Mouse (Mus musculus): ENCODE data around the gene Lrrc57. TPM values are rescaled to one million over a fixed set of nuclear protein-coding genes. Genes with fewer than 3 reads are reported as not detected.

Gene Lrrc57
- polyA plus RNA-seq, 1 experiment = 44.1 TPM

- Histone ChIP-seq H3K4me3 (ENCODE audit: insufficient read depth, low read length) (no peak overlapping the region), H3K4me1 (ENCODE audit: control insufficient read depth, insufficient read depth, low read length) (no peaks in the 10 kb centered on the region), H3K27ac (ENCODE audit: insufficient read depth, low read length) (no peak overlapping the region)
- TF ChIP-seq CTCF (IDR thresholded peaks at IDR 0.05; ENCODE audit: extremely low read depth, insufficient read depth, low read length) (no peak), POLR2A (IDR thresholded peaks at IDR 0.05; ENCODE audit: extremely low read depth, insufficient read depth, low read length) (no peak)
These were observed 47.8 kb downstream of the Lrrc57 start for GRCm38 (mm10) chr2:120561524-120561923.

GRCm38 (mm10) chr2:120558813-120559212 lies 50.5 kb downstream of the Lrrc57 start:
- no peak overlapping the region for H3K4me3 ChIP-seq (ENCODE audit: insufficient read depth, low read length)
- TF ChIP-seq POLR2A (IDR thresholded peaks at IDR 0.05; ENCODE audit: extremely low read depth, insufficient read depth, low read length) (no peak), CTCF (IDR thresholded peaks at IDR 0.05; ENCODE audit: extremely low read depth, insufficient read depth, low read length) (no peak)
- H3K4me1 ChIP-seq (ENCODE audit: control insufficient read depth, insufficient read depth, low read length) = no peaks in the 10 kb centered on the region
- H3K27ac ChIP-seq (ENCODE audit: insufficient read depth, low read length) = no peak overlapping the region

GRCm38 (mm10) chr2:120556868-120557267 lies 52.5 kb downstream of the Lrrc57 start:
- TF ChIP-seq CTCF (IDR thresholded peaks at IDR 0.05; ENCODE audit: extremely low read depth, insufficient read depth, low read length) = no peak
- no peak for TF ChIP-seq POLR2A (IDR thresholded peaks at IDR 0.05; ENCODE audit: extremely low read depth, insufficient read depth, low read length)
- H3K4me3 ChIP-seq (ENCODE audit: insufficient read depth, low read length) = no peak overlapping the region
- no peaks in the 10 kb centered on the region for H3K4me1 ChIP-seq (ENCODE audit: control insufficient read depth, insufficient read depth, low read length)
- no peak overlapping the region for H3K27ac ChIP-seq (ENCODE audit: insufficient read depth, low read length)

Other genes starting within 250 kb of the Lrrc57 start
- 10.7 and 11.3 TPM in 2 replicates for gene Ganc, start 205.6 kb downstream of the Lrrc57 start, polyA plus RNA-seq (2012; rRNA removed)
- gene Tmem87a, start 205.4 kb downstream of the Lrrc57 start, polyA plus RNA-seq (2012; rRNA removed) = 22.4 and 24.4 TPM in 2 replicates
- 4.9 and 7.5 TPM in 2 replicates for gene Capn3, start 153.5 kb downstream of the Lrrc57 start, polyA plus RNA-seq (2012; rRNA removed)
- gene Zfp106, start 45.7 kb downstream of the Lrrc57 start, polyA plus RNA-seq (2012; rRNA removed) = 76.6 and 77.9 TPM in 2 replicates
- gene Snap23, start 41.8 kb downstream of the Lrrc57 start, polyA plus RNA-seq (2012; rRNA removed) = 19.3 TPM in 2 replicates
- 17.4 TPM in 2 replicates for gene Haus2, start 137 bp downstream of the Lrrc57 start, polyA plus RNA-seq (2012; rRNA removed)
- 13.7 and 14.1 TPM in 2 replicates for gene Stard9, start 19.6 kb upstream of the Lrrc57 start, polyA plus RNA-seq (2012; rRNA removed)
- 30.6 and 31.6 TPM in 2 replicates for gene Cdan1, start 240.6 kb upstream of the Lrrc57 start, polyA plus RNA-seq (2012; rRNA removed)
- 20.5 and 21.3 TPM in 2 replicates for gene Ttbk2, start 241.1 kb upstream of the Lrrc57 start, polyA plus RNA-seq (2012; rRNA removed)

Data from cortical plate, adult 2 months (tissue).